Mouse (Mus musculus) urinary bladder, postnatal 36 days (tissue): ENCODE data around the gene Sim2.

Experiments
- DNase-seq, 2 experiments: peaks; one replicate each; pipeline ENCODE4 v3.0.0; 2022; ENCODE audit warnings: low spot score in 2 of 2, mixed read lengths in 1 of 2

Gene Sim2

DNA sequence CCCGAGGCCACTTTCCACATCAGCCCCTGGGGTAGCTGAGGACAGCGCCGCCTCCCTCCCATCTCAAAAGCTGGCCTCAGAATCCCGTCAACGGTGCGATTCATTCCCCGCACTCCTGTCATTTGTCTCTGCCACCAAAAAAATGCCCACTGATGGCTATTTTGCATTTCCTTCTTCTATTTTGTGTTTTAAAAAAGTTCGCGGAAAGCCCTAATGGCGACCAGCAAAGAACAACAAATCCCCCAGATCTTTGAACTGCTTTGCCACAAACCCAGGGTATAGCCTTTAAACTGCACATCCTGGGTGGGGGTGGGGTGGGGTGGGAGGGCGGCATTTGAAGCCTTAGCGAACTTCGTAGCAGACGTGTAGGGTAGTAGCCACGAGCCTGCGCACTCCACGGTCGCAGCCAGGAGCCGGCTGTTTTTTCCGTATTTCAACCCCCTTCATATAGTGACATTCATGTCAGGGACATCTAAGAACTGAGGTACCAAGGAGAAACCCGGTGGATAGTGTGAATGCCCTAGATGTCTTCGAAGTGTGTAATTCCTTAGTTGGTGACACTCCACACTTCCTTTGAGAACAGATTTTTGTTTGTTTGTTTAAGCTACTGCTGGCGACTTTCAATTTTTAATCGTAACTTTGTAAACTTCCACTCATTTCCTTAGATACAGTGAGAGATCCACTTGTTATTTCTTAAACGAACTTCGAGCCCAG lies 10.5 kb downstream of the Sim2 start:
- DNase-seq = no peak

DNA sequence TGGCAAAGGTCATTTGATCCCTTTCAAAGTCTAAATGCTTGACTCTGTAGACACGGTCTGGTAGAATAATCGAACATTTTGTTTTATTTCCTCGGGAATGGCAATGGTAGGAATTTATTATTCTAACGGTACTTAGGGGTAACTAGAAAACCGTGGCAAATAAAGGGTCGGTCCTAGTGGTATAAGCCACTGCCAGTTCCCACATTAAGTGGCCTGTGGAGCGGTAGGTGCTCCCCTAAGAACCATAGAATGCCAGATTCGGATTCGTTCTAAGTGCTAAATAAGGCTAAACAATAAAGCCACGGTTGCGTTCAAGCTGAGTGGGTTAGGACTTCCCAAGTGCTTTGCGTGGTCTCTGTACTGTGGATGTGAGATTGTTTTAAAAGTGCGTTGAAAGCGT lies 11.7 kb downstream of the Sim2 start:
- DNase-seq = no peak

DNA sequence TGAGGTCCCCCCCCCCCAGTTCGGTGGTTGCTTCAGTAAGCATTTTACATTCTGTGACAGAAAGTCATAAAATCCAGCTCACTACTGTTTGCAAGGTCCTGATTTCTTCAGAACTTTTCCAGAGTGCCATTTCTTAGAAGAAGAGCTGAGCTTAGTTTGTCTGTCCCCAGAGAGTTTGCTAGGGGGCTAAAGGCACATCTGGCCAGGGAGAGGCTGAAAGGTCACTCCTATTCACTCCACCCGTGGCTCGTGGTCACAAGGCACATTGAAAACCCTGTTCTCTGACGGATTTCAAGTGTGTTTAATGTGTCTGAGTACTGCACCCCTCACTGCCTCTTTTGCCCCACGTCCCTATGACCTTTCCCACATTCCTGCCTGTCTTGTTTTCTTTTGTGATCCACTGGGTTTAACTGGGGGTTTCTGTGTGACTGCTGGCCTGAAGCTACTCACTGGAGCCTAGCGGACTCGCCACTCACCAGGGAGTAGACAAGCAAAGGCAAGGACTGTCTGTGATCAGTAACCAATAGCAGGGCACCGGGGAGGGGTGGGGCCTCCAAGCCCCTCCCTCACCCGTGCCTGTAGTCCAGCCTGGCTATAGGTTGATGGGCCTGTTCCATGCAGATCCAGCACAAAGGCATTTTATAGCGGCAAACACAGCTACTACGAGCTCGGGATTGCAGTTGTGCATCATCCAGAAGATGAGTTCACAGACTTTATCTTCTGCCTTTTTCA lies 13.2 kb downstream of the Sim2 start:
- no peak for DNase-seq

DNA sequence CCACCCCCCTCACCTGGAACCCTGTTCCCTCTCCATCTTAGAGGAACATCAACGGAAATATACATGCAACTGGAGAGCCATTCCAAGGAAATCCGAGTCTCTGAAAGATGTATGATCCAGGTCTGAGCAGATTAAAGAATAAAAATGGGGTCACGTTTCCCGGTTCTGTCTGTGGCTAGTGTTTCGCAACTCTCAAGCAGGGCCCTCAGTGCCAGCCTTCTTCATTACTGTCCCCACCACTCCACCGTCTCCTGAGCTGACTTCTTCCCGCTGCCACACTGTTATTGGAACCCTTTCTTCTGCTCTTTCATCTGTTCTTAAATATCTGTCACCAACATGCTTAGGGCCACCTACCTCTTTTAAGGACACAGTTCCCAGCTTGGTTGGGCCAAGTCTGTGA lies 28.4 kb downstream of the Sim2 start:
- no peak for DNase-seq

DNA sequence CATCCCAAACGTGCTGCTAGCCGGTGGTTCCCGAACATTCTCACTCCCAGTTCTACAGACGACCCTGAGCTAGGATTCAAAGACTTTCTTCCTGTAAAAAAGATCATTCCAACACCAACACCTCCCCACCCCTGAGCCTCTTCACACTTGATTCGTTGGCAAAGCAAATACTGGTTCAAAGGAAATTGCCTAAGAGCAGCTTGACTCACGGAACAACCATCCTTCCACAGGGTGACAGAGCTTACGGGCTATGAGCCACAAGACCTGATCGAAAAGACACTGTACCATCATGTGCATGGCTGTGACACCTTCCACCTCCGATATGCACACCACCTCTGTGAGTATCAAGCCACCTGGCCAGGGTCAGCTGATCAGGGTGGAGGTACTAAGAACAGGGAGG lies 30.0 kb downstream of the Sim2 start:
- DNase-seq = no peak

DNA sequence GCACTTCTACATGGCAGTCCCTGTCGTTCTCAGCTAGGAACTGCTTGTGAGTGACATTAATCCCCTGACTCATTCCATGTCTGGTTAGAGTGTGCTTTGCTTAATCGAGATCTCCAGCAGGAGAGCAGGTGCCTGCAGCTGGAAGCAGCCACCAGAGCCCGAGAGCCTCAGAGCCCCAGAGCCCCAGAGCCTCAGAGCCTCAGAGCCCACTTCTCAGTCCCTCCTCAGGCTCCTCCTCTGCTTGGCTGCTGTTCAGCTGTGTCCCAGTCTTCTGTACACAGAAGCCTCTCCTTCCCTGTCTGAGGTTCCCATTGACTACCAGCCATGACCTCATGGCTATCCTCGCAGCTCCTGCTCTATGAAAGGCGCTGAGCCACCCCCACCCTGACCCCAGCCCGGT lies 32.6 kb downstream of the Sim2 start:
- no peak for DNase-seq

DNA sequence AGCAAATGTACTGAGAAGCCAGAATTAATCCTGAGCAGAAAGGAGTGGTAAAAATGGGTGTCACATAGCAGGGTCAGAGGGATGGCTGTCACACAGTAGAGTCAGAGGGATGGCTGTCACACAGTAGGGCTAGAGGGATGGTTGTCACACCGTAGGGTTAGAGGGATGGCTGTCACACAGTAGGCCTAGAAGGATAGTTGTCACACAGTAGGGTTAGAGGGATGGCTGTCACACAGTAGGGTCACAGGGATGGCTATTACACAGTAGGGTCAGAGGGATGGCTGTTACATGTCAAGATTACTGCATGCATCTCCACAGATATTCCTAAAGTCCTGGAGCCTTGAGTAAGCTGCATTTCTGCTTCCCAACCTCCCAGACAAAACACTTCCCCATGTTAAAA lies 33.7 kb downstream of the Sim2 start:
- no peak for DNase-seq

DNA sequence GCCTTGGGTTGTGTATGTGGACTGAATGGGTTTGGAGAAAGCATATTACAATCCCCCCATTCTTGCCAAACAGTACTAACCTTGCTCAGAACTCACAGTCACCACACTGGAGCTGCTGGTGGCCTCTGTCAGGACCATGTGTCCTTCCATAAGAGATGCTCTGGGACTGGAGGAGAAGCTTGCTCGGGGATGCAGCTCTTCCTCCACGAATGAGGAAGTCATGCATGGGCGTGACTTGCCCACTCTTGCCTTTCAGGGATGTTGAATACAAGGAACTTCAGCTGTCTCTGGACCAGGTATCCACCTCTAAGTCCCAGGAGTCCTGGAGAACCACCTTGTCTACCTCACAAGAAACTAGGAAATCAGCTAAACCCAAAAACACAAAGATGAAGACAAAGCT lies 37.6 kb downstream of the Sim2 start:
- no peak for DNase-seq

DNA sequence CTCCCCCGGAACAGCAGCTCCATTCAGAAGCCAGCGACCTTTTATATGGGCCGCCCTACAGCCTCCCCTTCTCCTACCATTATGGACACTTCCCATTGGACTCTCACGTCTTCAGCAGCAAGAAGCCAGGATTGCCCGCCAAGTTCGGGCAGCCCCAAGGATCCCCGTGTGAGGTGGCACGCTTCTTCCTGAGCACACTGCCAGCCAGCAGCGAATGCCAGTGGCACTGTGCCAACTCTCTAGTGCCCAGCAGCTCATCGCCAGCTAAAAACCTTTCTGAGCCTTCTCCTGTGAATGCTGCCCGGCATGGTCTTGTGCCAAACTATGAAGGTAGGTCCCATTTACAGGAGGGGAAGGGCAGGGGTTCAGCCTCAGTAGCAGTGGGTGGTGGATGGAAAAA lies 38.5 kb downstream of the Sim2 start:
- DNase-seq = no peak

DNA sequence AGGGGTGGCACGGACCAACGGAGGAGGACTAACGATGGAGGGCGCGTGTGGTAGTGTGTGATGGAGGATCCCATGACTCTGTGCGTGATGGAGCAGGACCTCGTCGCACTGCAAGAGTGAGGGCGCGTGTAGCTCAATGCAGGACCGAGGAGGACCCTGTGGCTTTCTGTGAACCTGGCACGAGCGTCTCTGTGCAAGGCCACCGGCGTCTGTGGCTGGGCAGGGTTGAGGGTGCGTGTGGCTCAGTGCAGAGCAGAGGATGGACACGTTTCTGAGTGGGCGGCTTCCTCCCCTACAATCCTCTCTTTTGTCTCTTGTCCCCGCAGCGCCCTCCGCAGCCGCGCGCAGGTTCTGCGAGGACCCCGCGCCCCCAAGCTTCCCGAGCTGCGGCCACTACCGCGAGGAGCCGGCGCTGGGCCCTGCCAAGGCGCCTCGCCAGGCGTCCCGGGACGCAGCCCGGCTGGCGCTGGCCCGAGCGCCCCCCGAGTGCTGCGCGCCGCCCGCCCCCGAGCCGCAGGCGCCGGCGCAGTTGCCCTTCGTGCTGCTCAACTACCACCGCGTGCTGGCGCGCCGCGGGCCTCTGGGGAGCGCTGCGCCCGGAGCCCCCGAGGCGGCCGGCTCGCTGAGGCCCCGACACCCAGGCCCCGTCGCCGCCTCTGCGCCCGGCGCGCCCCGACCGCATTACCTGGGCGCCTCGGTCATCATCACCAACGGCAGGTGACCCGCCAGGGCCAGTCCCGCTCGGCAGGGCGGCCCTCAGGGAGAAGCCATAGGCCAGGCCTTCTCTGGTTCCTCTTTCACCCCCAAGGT lies 40.6 kb downstream of the Sim2 start:
- no peak for DNase-seq

DNA sequence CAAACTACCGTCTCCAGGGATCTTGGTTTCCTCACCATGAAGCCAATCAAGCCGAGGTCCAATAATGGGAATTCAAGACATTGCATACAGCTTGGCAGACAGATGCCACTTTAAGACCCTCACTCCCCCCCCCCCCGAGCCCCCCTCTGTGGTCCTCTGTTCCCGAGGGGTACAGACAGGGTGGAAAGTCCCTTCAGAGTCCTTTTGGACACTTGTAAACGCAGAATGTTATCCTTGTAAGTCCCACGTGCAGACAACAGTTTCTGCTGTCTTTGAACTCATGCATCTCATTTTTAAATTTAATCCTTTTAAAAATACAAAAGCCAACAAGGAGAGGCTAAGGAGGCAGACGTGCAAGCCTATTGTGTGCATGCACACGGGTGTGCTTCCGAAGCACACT lies 41.5 kb downstream of the Sim2 start:
- DNase-seq = no peak

DNA sequence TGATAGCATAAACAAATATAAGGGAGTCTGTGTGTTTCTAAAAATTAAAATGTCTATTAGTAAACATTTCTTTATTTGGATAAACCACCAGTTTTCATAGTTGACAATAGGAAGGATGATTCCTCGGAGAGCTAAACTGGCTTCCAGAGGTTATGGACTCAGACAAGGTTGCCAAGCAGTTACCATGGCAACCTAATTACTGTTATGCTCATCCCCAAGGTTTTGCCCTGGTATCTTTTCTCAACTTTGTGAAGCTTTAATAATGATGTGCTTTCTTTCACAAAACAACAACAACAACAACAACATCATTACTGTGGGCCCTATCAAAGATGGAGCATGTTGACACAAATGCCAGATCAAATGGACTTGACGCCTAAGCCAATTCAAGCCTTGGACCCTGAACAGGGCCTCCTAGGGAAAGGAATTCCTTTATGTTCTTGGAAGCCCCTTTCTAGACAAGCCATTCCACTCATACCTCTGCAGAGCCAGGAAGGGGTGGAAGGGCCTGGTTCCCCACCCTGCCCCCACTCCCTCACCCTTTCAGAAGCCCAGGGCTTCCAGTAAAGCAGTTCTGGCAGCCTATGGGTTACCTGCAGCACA lies 43.6 kb downstream of the Sim2 start:
- no peak for DNase-seq

DNA sequence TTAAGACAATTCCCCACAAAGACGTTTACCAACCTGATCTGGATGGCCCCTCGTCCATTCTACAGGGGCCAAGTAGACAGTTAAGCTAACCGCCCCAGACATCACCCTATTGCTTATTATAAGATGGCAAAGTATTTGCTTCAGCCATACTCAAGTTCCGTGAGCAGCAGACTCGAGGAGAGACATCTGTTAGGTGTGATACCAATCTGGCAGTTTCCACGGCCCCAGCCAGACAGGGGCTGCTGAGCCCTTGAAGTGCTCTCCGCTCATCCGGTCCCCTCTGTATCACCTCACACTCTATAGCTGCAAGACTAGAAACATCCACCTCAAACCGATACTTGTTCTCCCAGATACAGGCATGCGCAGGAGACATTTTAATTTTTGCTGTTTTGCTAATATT lies 49.5 kb downstream of the Sim2 start:
- DNase-seq = no peak

DNA sequence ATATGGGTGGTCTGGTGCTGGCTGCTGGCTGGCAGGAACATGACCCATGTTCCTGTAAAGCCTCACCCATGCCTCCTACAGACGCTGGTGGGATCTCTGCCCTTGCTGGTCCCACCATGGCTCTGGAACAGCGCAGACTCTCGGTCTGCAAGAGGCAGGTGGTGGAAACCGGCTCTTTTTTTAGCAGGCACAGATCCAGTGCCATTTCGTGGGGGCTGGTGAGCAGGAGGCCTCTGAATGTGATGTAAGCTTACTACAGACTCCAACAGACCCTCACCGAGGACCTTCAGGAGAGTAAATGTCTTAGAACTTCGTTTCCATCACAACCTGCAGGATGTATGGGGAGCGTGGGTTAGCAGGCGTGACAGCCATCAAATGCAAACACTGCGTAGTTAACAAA lies 56.0 kb downstream of the Sim2 start:
- DNase-seq = no peak

DNA sequence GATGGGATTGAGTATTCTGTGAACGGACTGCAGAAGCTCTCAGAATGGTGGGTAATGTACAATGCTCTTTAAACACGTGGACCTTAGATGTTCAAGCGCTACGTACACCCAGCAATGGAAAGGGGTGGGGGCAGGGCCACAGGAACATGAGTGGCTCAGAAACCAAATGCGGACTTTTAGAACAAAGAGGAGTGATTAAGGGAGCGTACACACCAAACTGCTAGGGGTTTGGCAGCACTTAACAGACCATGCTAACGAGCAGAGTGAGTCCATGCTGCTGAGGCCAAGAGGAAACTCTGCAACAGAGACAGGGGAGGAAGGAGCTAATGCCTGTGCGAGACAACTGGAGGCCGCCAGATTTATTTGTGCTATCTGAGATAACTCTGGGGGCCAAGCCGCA lies 58.6 kb downstream of the Sim2 start:
- DNase-seq = no peak

DNA sequence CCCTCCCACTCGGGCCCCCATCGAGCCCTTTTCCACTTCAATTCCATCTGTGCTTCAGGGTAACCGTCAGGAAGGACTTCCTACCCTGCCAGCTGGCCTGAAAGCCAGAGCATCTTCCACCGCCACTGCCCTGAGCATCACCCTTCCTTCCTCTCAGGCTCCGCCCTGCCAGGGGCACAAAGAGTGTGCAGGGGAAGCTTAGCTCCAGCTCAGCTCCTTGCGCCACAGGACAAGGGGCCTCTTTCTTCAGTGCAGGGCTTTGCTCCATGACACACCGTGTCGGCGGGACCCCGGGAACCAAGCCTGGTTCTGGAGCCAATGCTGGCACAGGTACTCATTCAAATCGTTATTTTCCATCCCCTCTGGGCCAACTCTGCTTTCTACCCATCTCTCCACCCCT lies 63.4 kb downstream of the Sim2 start:
- no peak for DNase-seq

DNA sequence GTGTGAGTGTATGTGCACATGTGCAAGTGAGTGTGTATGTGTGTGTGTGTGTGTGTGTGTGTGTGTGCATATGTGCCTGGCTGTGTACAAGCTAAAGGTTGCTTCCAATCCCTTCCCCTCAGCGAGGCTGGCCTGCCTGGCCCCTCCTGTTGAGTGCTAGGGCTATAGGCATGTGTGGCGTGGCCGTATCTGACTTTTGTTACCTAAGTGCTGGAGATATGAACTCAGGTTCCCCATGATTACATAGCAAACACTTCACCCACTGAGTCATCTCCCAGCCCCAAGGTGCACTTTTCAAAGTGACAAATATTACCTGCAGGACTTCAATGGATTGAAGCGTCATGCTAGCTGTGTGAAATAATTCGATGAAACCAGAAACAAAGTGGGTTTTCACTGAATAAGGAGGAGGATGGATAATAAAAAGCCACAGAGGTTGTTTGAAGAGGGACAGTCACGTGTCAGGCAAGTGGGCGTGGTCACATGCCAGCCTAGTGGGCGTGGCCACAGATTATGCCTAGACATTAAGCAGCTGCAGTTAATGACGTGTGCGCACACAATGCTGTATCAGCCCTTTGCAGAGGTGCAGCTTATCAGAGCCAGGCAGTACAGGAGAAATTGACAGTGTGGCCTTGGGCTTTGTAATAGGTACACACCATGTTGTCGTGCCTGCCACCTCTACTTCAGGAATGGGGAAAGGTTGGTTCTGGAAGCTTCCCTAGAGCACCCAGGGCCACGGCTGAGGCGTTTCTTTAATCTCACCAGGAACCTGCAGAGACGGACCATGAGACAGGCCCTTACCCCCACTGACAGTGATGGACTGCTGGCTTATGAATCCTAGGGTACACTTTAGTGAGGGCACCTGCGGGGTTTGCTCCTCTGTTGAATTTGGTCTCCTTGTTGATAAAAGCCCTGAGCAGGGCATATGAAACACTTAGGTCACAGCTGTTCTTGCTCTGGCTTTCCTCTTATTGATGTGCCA lies 65.7 kb downstream of the Sim2 start:
- DNase-seq = no peak

DNA sequence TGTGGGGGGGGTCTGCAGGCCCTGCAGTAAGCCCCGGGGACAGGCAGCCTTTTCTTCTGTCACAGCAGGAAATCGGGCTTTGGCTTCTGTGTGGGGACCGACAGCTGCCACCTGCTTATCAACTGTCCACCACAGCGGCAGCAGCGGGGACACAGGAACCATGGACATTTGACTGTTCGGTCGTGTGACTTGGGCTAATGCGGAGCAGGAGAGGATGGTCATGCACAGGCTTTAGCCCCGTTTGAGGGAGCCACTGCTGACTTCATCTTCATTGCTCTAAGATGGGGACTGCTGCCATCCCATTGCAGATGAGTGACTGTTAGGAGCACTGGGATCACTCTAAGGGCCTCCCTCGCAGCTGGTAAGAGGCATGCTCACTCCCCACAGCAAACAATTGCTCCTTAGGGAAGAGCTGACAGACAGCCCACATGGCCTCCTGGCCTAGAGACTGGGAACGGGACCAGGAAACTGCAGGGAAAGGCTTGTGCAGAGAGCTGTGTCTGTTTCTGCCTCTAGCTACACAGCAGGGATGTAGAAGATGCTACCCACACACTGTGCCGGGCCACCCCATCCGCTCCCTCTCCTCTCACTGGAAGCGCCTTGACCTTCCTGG lies 70.4 kb downstream of the Sim2 start:
- no peak for DNase-seq

DNA sequence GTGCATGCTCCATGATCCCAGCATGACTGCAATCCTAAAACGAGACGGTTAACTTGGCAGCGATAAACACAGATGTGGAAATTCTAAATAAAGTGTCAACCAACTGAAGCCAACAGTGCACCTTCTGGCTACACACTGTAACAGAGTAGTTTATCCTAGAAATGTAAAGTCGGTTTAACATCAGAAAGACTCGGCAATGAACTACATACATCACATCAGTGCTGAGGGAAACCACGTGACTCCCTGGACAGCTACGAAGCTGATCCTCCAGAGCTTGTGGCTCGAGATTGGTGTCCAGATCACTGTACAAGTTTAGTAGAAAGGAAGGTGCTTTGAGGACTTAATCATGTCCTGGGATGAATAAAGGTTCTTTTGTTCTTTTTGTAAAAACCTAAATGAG lies 73.1 kb downstream of the Sim2 start:
- no peak for DNase-seq

DNA sequence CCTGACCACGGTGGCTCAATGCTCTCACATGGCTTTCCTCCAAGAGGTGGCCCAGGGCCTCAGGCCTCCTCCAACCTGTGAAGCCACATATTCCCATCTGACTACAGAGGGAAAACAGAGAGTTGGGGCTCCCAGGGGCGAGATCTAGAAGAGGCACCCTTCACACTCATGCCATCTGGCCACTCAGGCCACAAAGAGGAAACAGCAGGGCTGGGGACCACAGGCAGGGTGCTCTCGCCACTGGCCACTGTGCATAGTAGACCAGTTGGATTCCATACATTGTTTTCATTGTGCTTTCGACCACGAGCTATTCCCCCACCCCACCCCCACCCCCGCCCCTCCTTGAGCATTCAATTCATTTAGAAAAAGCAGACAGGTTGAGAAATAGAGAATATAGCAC lies 77.3 kb downstream of the Sim2 start:
- DNase-seq = no peak

DNA sequence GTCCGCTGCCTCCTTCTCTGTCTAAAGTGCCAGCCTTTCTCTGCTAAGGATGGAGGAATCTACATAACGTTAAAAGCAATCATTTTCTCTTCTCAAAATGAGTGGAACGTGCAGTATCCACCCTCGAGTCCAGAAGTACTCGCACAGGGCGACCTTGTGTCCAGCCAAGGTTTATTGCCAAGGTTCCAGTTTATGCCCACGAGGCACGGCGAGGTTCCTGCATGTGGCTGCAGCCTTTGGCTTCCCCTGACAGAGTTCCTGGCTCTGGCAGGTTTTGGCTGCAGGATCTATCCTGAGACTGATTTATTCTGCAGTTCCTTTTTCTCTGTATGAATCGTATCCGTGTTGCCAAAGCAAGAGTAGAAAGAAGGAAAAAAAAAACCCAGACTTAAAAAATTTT lies 78.3 kb downstream of the Sim2 start:
- DNase-seq = no peak
